Mouse (Mus musculus) kidney, postnatal 0 days (tissue): ENCODE results near the gene Olfr1055. TPM values are rescaled to one million over a fixed set of nuclear protein-coding genes. Genes with fewer than 3 reads are reported as not detected.
"Not testable (repeated sequence)": the region's sequence is repeated elsewhere in the genome, so short reads cannot be mapped to it uniquely, and the experiment has no call there.

Experiments
- ATAC-seq: fragments of 200-750 bp; cut with Nextera tagmentation; replicated peaks from 2 replicates; pipeline ENCODE4 v1.8.0; 2017; ENCODE audit warnings: low read depth, moderate number of reproducible peaks, moderate TSS enrichment, moderate library complexity; ENCODE audit not compliant: low FRiP score
- DNase-seq: peaks from one replicate; pipeline ENCODE4 v3.0.0-alpha.2; 2016; ENCODE audit warnings: low spot score
- H3K27ac ChIP-seq: fragments of 300-500 bp; sonication (generic); 2 replicates; pipeline ENCODE4 v1.5.1; 2014; ENCODE audit warnings: mild to moderate bottlenecking
- H3K27me3 ChIP-seq: fragments of 300-500 bp; sonication (generic); 2 replicates; pipeline ENCODE4 v1.6.1; 2014; ENCODE audit warnings: low read length, mixed read lengths; ENCODE audit not compliant: insufficient read depth
- H3K36me3 ChIP-seq: fragments of 300-500 bp; sonication (generic); 2 replicates; pipeline ENCODE4 v1.6.1; 2014; ENCODE audit warnings: low read length, mixed read lengths; ENCODE audit not compliant: insufficient read depth
- H3K4me1 ChIP-seq: fragments of 300-500 bp; sonication (generic); replicated peaks from 2 replicates; pipeline ENCODE4 v1.6.1; 2014; ENCODE audit warnings: antibody characterized with exemption, low read length, mixed read lengths; ENCODE audit not compliant: insufficient read depth
- H3K4me2 ChIP-seq: fragments of 300-500 bp; sonication (generic); 2 replicates; pipeline ENCODE4 v1.6.1; 2014; ENCODE audit warnings: mild to moderate bottlenecking, low read length, moderate library complexity, mixed read lengths
- H3K4me3 ChIP-seq: fragments of 300-500 bp; sonication (generic); replicated peaks from 2 replicates; pipeline ENCODE4 v1.5.1; 2014; ENCODE audit warnings: low read depth, low read length
- H3K9ac ChIP-seq: fragments of 300-500 bp; sonication (generic); 2 replicates; pipeline ENCODE4 v1.6.1; 2014; ENCODE audit warnings: low read depth, low read length
- H3K9me3 ChIP-seq: fragments of 300-500 bp; sonication (generic); replicated peaks from 2 replicates; pipeline ENCODE4 v1.6.1; 2016; ENCODE audit warnings: low read length, inconsistent platforms, mixed read lengths
- CTCF ChIP-seq: IDR thresholded peaks from 2 replicates; pipeline ENCODE4 v1.5.1; 2016; ENCODE audit warnings: antibody characterized with exemption, low read depth, mild to moderate bottlenecking, moderate library complexity
- WGBS: fragments of 180-500 bp; shearing (Covaris S2); extraction: QIAGEN DNeasy Blood & Tissue Kit; methylation state at CpG from one replicate; pipeline ENCODE4 v1.1.7; 2014; 5-methylcytosine and 5-hydroxymethylcytosine counted together
- polyA plus RNA-seq: library from polyadenylated mRNA; unstranded; fragments of >200 nt; fragmentation: Nextera tagmentation; extraction: Ambion mirVana; gene quantifications from 2 replicates; pipeline ENCODE4 v1.2.1, GENCODE M21; 2015

Gene Olfr1055
- not detected in 2 replicates for polyA plus RNA-seq

GRCm38 (mm10) chr2:86350184-86350583, at the start of gene Olfr1055:
Olfr1055 (minus strand) TSS chr2:86350284.
- H3K27ac ChIP-seq: no peak within 1 kb of the TSS
- no peaks in the 10 kb centered on the region for H3K4me1 ChIP-seq
- DNase-seq (no peak), ATAC-seq (no peak)
- H3K9me3 ChIP-seq: no peaks in the 10 kb centered on the region
- H3K9ac ChIP-seq: no peak within 1 kb of the TSS
- H3K4me3 ChIP-seq: no peak within 1 kb of the TSS
- 76% methylated on average over 5 of the region's 5 CpGs for WGBS
- no peaks in the 10 kb centered on the region for H3K36me3 ChIP-seq
- no peaks in the 10 kb centered on the region for H3K27me3 ChIP-seq
- no peak within 1 kb of the TSS for H3K4me2 ChIP-seq
- TF ChIP-seq CTCF: no peak

- Histone ChIP-seq H3K36me3 (no peaks in the 10 kb centered on the region), H3K4me1 (no peaks in the 10 kb centered on the region), H3K9ac (no peak overlapping the region), H3K9me3 (no peaks in the 10 kb centered on the region), H3K27ac (no peak overlapping the region), H3K4me3 (no peak overlapping the region), H3K27me3 (no peaks in the 10 kb centered on the region), H3K4me2 (no peak overlapping the region)
- 83% methylated on average over 2 of the region's 2 CpGs for WGBS
- TF ChIP-seq CTCF: no peak
- DNase-seq (no peak), ATAC-seq (no peak; the same call in 1 of the 2 replicates)
These were observed 45.0 kb upstream of the Olfr1055 start for GRCm38 (mm10) chr2:86395114-86395513.

- ATAC-seq, H3K4me3 ChIP-seq, H3K36me3 ChIP-seq, H3K4me2 ChIP-seq, H3K27me3 ChIP-seq, DNase-seq, H3K4me1 ChIP-seq, H3K9ac ChIP-seq, H3K9me3 ChIP-seq, H3K27ac ChIP-seq: not testable (repeated sequence)
These were observed 38.4 kb upstream of the Olfr1055 start, which contains the start of gene Olfr1058 for GRCm38 (mm10) chr2:86388461-86388860. Olfr1058 (minus strand) TSS chr2:86388561.

GRCm38 (mm10) chr2:86378293-86378692, 28.2 kb upstream of the Olfr1055 start, which contains the start of gene Olfr1057:
Olfr1057 (minus strand) TSS chr2:86378393.
- Histone ChIP-seq H3K27ac (no peak within 1 kb of the TSS), H3K9ac (no peak within 1 kb of the TSS), H3K4me3 (no peak within 1 kb of the TSS), H3K4me1 (no peaks in the 10 kb centered on the region), H3K27me3 (no peaks in the 10 kb centered on the region), H3K4me2 (no peak within 1 kb of the TSS), H3K9me3 (no peaks in the 10 kb centered on the region), H3K36me3 (no peaks in the 10 kb centered on the region)
- TF ChIP-seq CTCF: no peak
- DNase-seq (no peak), ATAC-seq (no peak)

GRCm38 (mm10) chr2:86366342-86366741, 16.3 kb upstream of the Olfr1055 start:
- not testable (repeated sequence) for ATAC-seq, DNase-seq, H3K4me2 ChIP-seq, H3K9ac ChIP-seq, H3K9me3 ChIP-seq, H3K36me3 ChIP-seq, H3K27me3 ChIP-seq, H3K27ac ChIP-seq, H3K4me3 ChIP-seq, H3K4me1 ChIP-seq
- WGBS: no CpG with 5 or more reads among the region's 6 CpGs

GRCm38 (mm10) chr2:86362369-86362768, 12.3 kb upstream of the Olfr1055 start, which contains the start of gene Olfr1056:
Olfr1056 (minus strand) TSS chr2:86362469.
- Histone ChIP-seq H3K27ac (no peak within 1 kb of the TSS), H3K4me3 (no peak within 1 kb of the TSS), H3K4me1 (no peaks in the 10 kb centered on the region), H3K4me2 (no peak within 1 kb of the TSS), H3K36me3 (no peaks in the 10 kb centered on the region), H3K9ac (no peak within 1 kb of the TSS), H3K27me3 (no peaks in the 10 kb centered on the region), H3K9me3 (no peaks in the 10 kb centered on the region)
- TF ChIP-seq CTCF: no peak
- DNase-seq: no peak
- ATAC-seq: no peak

- H3K4me2 ChIP-seq, H3K27ac ChIP-seq, H3K4me1 ChIP-seq, H3K36me3 ChIP-seq, ATAC-seq, H3K27me3 ChIP-seq, H3K9ac ChIP-seq, DNase-seq, H3K4me3 ChIP-seq, H3K9me3 ChIP-seq: not testable (repeated sequence)
- 92% methylated on average over 1 of the region's 1 CpGs for WGBS
These were observed 1.7 kb upstream of the Olfr1055 start for GRCm38 (mm10) chr2:86351751-86352150.
